Mouse (Mus musculus) right cerebral cortex, postnatal 10 days (tissue): ENCODE results near the gene Plekhg2.

ENCODE experiments used
- DNase-seq, 2 experiments: peaks; one replicate each; pipeline ENCODE4 v3.0.0; 2021; ENCODE audit warnings: low spot score in 2 of 2

The Plekhg2 gene

GRCm38 (mm10) chr7:28368276-28368920, 4.0 kb downstream of the Plekhg2 start:
- no peak for DNase-seq

- no peak for DNase-seq
Observed at GRCm38 (mm10) chr7:28367663-28368275, 4.6 kb downstream of the Plekhg2 start.

- DNase-seq: no peak
Observed at GRCm38 (mm10) chr7:28362441-28363060, 9.8 kb downstream of the Plekhg2 start.

GRCm38 (mm10) chr7:28361647-28362341, 10.6 kb downstream of the Plekhg2 start:
- DNase-seq: no peak

DNA sequence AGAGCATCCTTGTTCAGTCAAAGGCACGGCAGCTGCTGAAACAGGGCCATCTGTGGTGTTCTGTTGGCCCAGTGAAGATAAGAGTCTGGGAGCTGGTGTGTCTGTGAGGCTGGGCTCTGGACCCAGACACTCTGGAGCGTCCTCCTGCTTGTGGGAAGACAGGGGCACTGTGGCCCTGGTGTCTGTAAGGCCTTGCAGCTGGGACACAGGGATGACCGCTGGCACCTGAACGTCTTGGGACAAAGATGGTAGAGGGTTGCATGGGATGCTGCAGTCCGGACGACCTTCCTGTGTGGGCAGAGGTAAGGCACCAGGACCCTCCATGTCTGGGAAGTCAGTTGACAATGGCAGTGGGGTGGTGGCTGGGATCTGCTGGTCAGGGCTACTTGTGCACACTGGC, 12.1 kb downstream of the Plekhg2 start:
- DNase-seq: no peak

DNA sequence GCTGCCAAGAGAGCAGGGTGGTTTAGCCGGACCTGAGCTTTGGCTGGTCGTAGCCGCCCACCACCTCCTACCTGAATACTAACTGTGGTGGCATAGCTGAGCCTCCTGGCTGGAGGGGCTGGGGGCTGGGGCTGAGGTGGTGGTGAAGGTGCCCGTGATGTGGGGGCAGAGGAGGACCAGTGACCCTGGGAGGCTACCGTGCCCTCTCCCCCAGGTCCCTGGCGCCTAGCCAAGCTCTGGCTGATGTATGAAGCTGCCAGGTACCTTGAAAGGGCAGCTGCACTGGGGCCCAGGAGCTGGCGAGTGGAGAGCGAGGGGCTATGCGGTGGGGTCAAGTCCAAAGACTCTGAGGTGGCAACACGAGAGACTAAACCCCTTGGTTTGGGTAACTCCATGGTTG, 12.5 kb downstream of the Plekhg2 start:
- DNase-seq: no peak

GRCm38 (mm10) chr7:28358431-28358830, 14.0 kb downstream of the Plekhg2 start:
- no peak for DNase-seq

DNA sequence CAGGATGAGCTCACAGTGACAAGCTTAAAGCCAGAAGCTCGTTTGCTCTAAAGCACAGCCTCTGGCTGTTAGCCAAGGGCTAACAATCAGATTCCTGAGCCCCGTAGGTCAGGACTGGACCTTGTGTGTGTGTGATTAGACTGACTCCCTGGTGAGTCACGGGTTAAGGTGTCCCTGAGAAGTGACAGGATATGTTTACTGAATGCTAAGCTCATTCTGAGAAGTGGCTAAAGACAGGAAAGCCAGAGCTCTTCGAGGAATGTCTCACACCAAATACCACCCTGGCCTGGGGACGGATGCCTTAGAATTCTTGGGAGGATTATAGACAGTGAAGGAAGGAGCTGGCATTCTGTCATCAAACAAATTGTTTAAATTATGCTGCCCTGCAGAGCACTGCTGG, 14.4 kb downstream of the Plekhg2 start:
- DNase-seq: no peak

DNA sequence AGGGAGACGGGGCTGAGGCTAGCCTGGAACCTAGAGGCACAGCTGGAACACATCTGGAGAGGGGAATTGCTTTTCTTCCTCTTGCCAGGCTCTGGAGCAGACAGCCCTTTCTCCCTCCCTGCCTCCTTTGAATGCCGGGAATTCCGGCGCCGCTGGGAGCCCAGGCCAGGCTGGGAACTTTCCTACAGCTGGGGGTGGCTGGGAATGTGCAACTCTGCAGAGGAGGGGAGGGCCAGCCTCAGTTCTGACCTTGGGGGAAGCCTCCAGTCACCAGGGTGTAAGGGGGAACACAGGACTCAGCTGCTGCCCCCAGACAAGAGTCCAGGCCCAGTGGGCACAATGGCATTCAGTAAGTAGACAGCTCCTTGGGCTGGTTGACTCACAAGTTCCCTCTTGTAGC, 15.4 kb downstream of the Plekhg2 start:
- no peak for DNase-seq

GRCm38 (mm10) chr7:28355221-28355620, 17.2 kb downstream of the Plekhg2 start:
- no peak for DNase-seq

DNA sequence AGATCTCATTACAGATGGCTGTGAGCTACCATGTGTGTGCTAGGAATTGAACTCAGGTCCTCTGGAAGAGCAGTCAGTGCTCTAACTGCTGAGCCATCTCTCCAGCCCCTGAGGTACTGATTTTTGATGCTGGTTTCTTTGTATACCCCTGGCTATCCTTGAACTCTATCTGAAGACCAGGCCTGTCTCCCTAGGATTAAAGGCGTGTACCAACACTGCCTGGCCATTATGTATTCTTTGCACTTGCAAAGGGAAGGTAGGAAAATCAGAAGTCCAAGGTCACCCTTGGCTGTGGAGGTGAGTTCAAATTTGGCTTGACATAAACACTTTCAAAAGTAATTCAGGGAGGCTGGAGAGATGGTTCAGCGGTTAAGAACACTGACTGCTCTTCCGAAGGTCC, 17.8 kb downstream of the Plekhg2 start:
- no peak for DNase-seq

DNA sequence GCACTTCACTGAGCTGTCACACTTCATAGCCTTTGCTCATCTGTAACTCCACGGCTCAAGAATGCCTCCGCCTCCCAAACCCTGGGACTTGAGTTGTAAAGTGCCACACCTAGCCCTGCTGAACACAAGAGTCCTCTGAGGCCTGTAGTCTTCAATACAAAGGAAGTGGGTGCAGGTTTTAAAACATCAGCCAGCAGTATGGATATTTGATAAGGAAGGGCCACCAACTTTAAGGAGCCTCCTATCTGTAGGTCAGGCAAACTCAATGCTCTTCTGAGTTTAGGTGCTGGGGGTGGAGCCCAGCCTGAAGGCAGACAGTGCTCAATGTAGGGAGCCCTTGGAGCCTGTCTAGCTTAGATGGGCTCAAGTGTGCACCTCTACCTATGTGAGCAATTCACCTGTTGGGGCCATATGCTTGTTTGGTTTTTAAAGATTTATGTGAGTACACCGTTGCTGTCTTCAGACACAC, 18.3 kb downstream of the Plekhg2 start:
- no peak for DNase-seq

GRCm38 (mm10) chr7:28353267-28353666, 19.1 kb downstream of the Plekhg2 start:
- DNase-seq: no peak

GRCm38 (mm10) chr7:28351676-28352191, 20.7 kb downstream of the Plekhg2 start:
- no peak for DNase-seq

DNA sequence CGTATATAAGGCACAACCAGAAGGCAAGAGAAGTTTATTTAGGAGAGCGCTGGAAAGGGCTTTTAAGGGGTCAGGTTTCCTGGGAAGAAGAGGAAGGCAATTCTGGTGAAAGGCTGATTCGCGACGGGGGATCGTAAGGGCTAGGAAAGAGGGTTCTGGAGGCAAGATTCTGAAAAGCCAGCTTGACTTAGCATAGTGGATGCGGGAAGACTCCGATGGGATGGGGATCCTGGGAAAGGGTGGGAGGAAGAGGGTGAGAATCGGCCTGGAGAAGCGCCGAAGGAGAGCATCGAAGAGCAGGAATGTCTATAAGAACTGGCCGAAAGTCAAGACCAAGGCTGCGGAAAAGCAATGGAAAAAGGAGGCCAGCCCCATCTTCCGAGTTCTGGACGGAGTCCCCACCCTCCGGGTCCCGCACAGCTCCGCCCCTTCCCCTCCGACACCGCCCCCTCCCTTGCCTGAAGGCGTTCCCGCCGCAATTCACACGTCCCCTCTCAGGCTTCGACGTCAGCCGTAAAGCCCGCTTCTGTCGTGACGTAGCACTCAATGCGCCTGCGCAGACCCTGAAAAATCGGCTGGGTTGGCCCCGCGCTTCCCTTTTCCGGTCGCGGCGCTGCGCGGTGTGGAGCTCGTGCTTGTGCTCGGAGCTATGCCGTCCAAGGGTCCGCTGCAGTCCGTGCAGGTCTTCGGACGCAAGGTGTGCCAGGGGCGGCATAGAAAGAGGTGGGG, 22.1 kb downstream of the Plekhg2 start, which contains the start of gene Rps16:
Gene Rps16 (plus strand): TSS at position 498 of the 729 bp plus-strand sequence.
- peak; percentile 98 to 99 for DNase-seq

GRCm38 (mm10) chr7:28348601-28349000, 23.8 kb downstream of the Plekhg2 start:
- no peak for DNase-seq

GRCm38 (mm10) chr7:28347746-28348145, 24.7 kb downstream of the Plekhg2 start:
- DNase-seq: no peak

DNA sequence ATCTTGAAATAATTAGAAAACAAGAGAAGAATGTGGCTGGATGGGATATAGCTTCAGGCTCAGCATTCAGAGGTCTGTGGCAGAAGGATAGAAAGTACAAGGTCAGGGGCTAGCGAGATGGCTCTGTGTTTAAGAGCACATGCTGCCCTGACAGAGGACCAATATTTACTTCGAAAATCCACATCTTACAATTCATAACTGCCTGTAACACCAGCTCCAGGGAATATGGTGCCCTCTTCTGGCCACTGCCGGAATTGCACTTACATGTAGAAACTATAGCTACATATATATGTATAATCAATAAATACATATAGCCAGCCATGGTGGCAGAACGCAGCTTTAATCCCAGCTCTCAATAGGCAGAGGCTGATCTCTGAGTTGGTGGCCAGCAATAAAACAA, 27.8 kb downstream of the Plekhg2 start:
- peak in 1 of 2 experiments; percentile 74 for DNase-seq

- DNase-seq: no peak
Observed at GRCm38 (mm10) chr7:28341381-28341780, 31.0 kb downstream of the Plekhg2 start.

- DNase-seq: peak in 1 of 2 experiments; percentile 56
Observed at GRCm38 (mm10) chr7:28339213-28339917, 33.0 kb downstream of the Plekhg2 start.
